Mouse (Mus musculus) splenic B cell, adult 2 months (primary cell): Measurements from ENCODE around the gene Phf21b.

Source experiments
- DNase-seq: peaks from one replicate; pipeline ENCODE4 v3.0.0-alpha.2; 2011; ENCODE audit warnings: low read depth, low spot score
- H3K27me3 ChIP-seq: 2 replicates; pipeline ENCODE4 v1.6.1; 2012; ENCODE audit warnings: mild to moderate bottlenecking, low read length, moderate library complexity, mixed read lengths; ENCODE audit not compliant: control insufficient read depth, poor library complexity, insufficient read depth, severe bottlenecking
- H3K36me3 ChIP-seq: 2 replicates; pipeline ENCODE4 v1.6.1; 2012; ENCODE audit warnings: mild to moderate bottlenecking, low read length, moderate library complexity, mixed read lengths; ENCODE audit not compliant: control insufficient read depth, poor library complexity, insufficient read depth, severe bottlenecking

The Phf21b gene

GRCm38 (mm10) chr15:84828603-84829002 lies 27.2 kb downstream of the Phf21b start:
- DNase-seq, result no peak
- H3K27me3 ChIP-seq, result no peaks in the 10 kb centered on the region

DNA sequence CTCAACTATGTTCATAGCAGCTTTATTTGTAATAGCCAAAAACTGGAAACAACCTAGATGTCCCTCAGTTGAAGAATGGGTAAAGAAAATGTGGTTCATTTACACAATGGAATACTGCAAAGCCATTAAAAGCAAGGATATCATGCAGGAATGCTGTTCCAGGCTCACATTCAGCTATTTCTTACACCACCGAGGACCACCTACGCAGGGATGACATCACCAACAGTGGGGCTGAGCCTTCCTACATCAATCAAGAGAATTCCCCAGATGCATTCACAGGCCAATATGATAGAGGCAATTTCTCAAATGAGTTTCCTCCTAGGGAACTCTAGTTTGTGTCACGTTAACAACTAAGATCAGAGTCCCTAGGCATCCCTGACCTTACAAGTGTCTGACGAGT lies 32.8 kb downstream of the Phf21b start:
- Histone ChIP-seq H3K36me3 (no peaks in the 10 kb centered on the region), H3K27me3 (no peaks in the 10 kb centered on the region)
- no peak for DNase-seq

More at GRCm38 (mm10) chr15:84828603-84829002, 27.2 kb downstream of the Phf21b start:
- H3K36me3 ChIP-seq, result no peaks in the 10 kb centered on the region

DNA sequence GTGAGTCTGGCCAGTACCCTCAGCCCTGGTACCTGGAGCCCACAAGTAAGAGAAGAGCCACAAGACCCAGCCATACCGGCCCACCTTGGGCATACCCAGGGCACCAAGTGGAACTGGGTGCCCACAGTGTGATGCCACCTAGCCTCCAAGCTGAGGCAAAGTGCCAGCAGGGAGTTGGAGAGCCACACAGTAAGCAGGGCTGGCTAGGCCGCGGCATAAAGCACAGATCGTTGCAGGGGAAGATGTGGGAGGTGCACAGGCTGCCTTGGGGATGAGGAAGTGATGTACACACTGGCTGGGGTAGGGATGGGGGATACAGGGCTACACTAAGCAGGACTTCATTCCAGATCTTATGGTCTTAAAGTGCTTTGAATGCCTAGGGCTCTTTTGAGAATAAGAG lies 35.0 kb downstream of the Phf21b start:
- H3K36me3 ChIP-seq, result no peaks in the 10 kb centered on the region
- no peaks in the 10 kb centered on the region for H3K27me3 ChIP-seq
- DNase-seq, result no peak

DNA sequence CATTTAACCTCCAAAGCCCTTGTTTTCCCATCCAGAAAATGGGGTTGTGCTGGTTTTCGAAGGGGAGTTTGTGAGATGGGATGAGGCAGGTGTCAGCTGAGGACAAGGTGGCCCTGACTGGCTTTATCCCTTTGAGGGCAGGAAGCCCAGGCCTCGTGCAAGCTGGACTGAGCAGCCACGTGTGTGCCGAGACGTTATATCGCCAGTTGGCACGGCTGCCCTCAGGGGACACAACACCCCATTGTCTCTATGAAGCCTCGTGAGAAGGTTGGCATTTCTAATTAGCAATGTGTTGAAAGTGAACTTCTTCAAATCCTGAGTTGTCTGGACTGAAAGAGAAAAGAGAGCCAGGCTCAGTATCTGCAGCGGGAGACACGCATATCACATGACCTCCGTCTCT lies 37.6 kb downstream of the Phf21b start:
- Histone ChIP-seq H3K27me3 (no peaks in the 10 kb centered on the region), H3K36me3 (no peaks in the 10 kb centered on the region)
- no peak for DNase-seq

DNA sequence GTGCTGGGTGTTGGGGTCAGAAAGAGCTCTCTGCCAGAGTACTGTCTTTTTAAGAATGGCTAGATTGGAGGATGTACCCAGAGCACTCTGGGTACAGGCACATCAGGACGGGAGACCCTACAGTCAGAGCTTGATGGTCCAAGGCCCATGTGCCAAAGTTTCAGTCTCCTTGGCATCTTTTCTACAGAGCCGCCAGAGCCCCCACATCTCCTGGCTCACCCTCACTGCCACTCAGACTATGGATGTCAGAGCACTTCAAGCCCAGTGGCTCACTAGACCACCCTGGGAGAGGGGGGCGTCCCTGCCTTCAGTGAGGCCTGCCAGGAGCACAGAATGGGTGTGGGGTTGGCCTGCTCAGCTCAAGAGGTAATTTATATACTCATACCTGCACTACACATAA lies 38.3 kb downstream of the Phf21b start:
- no peaks in the 10 kb centered on the region for H3K36me3 ChIP-seq
- DNase-seq, result no peak

GRCm38 (mm10) chr15:84815171-84815570 lies 40.7 kb downstream of the Phf21b start:
- H3K27me3 ChIP-seq, result no peaks in the 10 kb centered on the region
- H3K36me3 ChIP-seq, result no peaks in the 10 kb centered on the region
- DNase-seq, result no peak

More for the DNA sequence above, 38.3 kb downstream of the Phf21b start:
- no peaks in the 10 kb centered on the region for H3K27me3 ChIP-seq

DNA sequence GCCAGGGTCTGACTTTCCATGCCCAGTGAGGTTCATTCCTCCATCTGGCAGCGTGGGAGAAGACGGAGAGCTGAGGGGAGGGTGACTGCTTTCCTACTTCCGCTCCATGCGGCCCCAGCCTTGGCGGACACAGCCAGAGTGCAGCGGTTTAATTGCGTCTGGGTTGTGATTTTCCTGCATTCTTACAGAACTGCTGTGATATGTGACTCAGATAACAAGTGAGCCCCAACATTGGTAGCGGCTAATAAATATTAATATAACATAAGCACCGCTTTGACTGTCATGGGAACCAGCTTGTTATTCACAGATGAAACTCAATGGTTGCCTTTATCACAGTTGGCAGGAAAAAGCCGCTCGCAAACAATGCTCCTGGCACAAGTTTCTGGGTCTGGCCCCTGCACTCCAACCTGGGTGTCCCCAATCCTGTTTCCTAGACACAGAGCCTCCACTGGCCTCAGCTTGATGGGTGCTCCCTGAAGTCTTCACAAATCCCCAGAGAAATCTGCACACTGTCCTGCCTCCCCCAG lies 43.0 kb downstream of the Phf21b start:
- Histone ChIP-seq H3K36me3 (no peaks in the 10 kb centered on the region), H3K27me3 (no peaks in the 10 kb centered on the region)
- no peak for DNase-seq

DNA sequence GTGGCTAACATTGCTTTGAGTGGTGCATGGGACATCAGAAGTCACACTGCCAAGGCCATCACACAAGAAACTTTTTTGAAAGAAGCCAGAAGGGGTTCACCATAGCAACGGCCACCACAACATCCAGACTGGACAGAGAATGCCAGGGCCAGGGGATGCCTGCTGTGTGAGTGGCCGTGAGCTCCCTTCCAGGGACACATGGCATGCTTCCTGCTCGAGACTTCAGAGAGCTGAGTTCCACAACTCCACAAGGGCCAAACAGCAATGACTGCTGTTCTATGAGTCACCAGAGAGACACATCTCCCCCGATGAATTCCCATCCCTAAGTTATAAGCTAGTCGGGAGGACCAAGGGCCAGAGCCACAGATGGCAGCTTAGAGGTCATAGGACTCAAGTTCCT lies 44.7 kb downstream of the Phf21b start:
- no peaks in the 10 kb centered on the region for H3K27me3 ChIP-seq
- no peak for DNase-seq
- H3K36me3 ChIP-seq, result no peaks in the 10 kb centered on the region

DNA sequence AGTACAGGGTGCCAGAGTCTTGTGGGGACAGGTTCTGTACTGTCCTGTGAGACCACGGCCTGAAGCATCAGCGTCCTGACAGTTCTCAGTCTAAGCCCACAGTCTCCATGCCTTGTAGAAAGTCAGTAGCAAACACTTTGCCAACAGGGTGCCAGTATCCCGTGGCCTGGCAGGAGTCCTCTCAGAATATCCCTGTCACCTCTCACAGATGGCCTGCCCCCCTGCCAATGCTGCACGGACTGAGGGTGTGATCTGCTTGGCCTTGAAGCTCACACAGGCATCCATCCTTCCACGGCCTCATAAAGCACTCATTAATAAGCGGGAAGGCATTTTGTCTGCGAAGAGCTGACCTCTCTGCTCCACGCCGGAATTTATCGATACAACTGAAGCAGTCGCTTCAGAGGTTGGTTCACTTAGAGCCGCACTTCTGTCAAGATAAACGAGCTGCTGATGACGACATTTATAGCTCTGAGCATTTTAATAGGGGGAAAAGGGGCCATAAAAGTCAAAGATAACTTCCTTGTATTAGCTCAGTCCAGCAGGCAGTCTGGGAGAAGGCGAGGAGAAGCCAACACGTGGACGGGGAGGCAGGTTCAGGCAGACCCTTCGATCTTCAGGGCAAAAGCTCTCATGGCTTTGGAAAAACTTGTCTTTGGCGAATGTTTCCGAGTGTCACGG lies 46.4 kb downstream of the Phf21b start:
- no peak for DNase-seq
- Histone ChIP-seq H3K36me3 (no peaks in the 10 kb centered on the region), H3K27me3 (no peaks in the 10 kb centered on the region)

DNA sequence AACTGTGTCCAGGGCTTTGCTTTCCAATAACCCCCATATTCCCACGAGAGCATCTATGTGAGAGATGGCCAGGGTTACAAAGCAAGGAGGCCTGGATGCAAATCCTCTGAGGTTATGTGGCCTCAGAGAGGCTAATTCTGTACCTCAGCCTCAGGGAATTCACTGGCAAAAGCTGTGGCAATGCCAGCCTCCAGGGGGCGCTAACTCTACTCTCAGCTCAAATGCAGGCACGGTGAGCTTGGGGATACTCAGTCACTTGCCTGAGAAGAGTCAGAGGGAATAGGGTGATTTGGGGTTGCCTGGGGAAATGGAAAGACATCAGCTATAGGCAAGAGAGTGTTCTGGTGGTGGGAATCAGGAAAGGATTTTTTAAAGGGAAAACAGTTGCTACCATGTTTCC lies 52.2 kb downstream of the Phf21b start:
- Histone ChIP-seq H3K27me3 (no peaks in the 10 kb centered on the region), H3K36me3 (no peaks in the 10 kb centered on the region)
- peak; percentile 62 for DNase-seq

DNA sequence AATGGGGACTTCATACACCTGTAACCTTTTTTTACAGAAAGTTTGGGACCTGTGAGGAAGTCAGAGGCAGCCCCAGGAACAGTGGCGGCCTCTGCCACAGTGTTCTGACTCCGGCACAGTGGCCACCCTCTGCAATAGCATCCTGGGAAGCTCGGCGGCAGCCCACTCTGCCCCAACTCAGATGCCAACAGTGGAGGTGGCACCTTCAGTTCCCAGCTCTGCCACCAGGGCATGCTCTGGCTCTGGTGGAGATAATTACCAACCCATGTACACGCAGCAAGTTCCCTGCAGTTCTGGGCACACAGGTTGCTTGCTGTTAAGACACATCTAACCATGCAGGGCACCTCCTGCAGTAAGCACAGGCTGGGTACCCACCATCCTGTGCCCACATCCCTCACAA lies 55.7 kb downstream of the Phf21b start:
- Histone ChIP-seq H3K27me3 (no peaks in the 10 kb centered on the region), H3K36me3 (no peaks in the 10 kb centered on the region)
- DNase-seq, result peak; percentile 7

GRCm38 (mm10) chr15:84793649-84794048 lies 62.2 kb downstream of the Phf21b start:
- DNase-seq, result no peak

DNA sequence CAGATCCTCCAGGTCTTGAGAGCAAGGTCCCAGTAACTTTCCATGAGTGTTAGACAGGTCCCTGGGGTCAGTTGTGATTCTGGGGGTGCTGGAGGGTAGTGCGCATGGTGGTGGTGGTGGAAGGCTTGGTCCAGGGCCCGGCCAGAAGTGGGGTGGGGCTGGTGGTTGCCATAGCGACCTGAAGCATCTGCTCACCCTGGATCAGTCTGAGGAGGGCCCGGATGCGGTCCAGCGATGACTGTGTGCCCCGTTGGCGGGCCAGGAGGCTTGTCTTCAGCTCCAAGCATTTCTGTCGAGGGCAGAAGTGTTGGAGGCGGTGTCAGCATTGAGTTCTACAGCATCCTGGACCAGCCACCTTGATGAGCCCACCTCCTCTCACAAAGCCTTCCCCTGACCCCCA lies 68.7 kb downstream of the Phf21b start:
- no peaks in the 10 kb centered on the region for H3K27me3 ChIP-seq
- DNase-seq, result no peak
- H3K36me3 ChIP-seq, result no peaks in the 10 kb centered on the region

More at GRCm38 (mm10) chr15:84793649-84794048, 62.2 kb downstream of the Phf21b start:
- no peaks in the 10 kb centered on the region for H3K27me3 ChIP-seq
- no peaks in the 10 kb centered on the region for H3K36me3 ChIP-seq

- no peak for DNase-seq
- H3K27me3 ChIP-seq, result no peaks in the 10 kb centered on the region
- no peaks in the 10 kb centered on the region for H3K36me3 ChIP-seq
Measured at GRCm38 (mm10) chr15:84784812-84785211, 71.0 kb downstream of the Phf21b start.

- no peaks in the 10 kb centered on the region for H3K36me3 ChIP-seq
- no peak for DNase-seq
- H3K27me3 ChIP-seq, result no peaks in the 10 kb centered on the region
Measured at GRCm38 (mm10) chr15:84778587-84778986, 77.3 kb downstream of the Phf21b start.
